Mouse (Mus musculus): ENCODE measurements around the gene Srd5a3.

- no peak for TF ChIP-seq POLR2A (IDR thresholded peaks at IDR 0.05; ENCODE audit: insufficient read length, low read depth)
- no peak for TF ChIP-seq CEBPB (IDR thresholded peaks at IDR 0.05; ENCODE audit: insufficient read depth, poor library complexity, severe bottlenecking)
- TF ChIP-seq MYOD1 (IDR thresholded peaks at IDR 0.05; ENCODE audit: control insufficient read depth in 1 of 3, insufficient read length in 2 of 3, low read depth in 2 of 3): no peak
- no peak for TF ChIP-seq SRF (IDR thresholded peaks at IDR 0.05; ENCODE audit: control insufficient read depth, insufficient read length, low read depth)
- TF ChIP-seq MYOG (IDR thresholded peaks at IDR 0.05; ENCODE audit: control insufficient read depth in 1 of 3, insufficient read depth in 1 of 3, insufficient read length in 2 of 3, low read depth in 2 of 3): no peak
- no peak for TF ChIP-seq POLR2AphosphoS2 (IDR thresholded peaks at IDR 0.05; ENCODE audit: insufficient read length, low read depth)
- TF ChIP-seq E2F4 (IDR thresholded peaks at IDR 0.05; ENCODE audit: insufficient read depth): no peak
- TF ChIP-seq TCF12 (IDR thresholded peaks at IDR 0.05; ENCODE audit: insufficient read depth, poor library complexity, severe bottlenecking): no peak
Measured at GRCm38 (mm10) chr5:76184286-76185080, 44.4 kb downstream of the Srd5a3 start.

Data from myocyte (in vitro differentiated cells).